Mouse (Mus musculus) embryo, embryonic 11 days (tissue): ENCODE data around the gene Vmn1r229.

ENCODE experiments used
- DNase-seq: peaks from one replicate; pipeline ENCODE4 v3.0.0-alpha.2; 2015

Vmn1r229 gene

DNA sequence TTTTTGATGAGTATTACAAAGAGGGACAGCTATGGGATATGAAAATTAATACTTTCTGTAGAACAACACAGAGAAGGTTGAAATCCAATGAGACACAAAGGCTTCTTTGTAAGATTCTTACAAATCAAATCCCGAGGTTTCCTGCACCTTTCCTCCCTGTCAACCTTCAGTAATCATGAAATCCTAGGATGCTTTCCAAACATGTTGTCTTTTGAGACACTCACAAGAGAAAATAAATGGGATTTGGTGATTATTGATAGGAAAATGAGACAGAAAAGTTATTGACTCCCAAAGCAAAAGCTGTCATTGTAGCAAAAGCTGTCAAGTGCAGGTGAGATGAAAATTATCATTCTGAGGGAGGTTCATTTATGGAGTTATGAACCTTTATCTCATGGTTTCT lies at the start of gene Vmn1r229:
TSS of gene Vmn1r229 (plus strand) at position 301 of the 400 bp plus-strand sequence.
- DNase-seq: no peak

DNA sequence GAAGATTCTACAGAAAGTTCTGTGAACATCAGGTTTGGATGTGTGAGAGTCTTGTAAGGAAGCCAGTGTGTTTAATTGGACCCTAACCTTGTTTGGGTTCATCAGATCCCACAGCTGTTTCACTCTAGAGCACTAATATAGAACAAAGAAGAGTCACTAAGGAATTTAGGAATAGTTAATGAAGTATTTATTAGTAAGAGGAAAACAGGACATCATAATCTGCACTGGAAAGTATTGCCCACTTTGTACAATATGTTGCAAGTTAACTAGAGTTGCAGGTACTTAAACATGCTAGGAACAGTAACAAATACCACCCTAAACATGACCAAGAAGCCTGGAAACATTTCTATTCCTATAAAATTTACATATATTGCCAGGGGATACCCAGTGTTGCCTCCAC lies 25.3 kb upstream of the Vmn1r229 start, which contains the start of gene Vmn1r228:
TSS of gene Vmn1r228 (minus strand) at position 101 of the 400 bp plus-strand sequence.
- no peak for DNase-seq

- DNase-seq: no peak
Observed at GRCm38 (mm10) chr17:20840144-20840543, 28.8 kb downstream of the Vmn1r229 start, which contains the start of gene Vmn1r230. Vmn1r230 (plus strand) TSS chr17:20840444.
